Mouse (Mus musculus): ENCODE data around the gene Zpr1. TPM values are rescaled to one million over a fixed set of nuclear protein-coding genes. Genes with fewer than 3 reads are reported as not detected.
"Not testable (repeated sequence)": the region's sequence is repeated elsewhere in the genome, so short reads cannot be mapped to it uniquely, and the experiment has no call there.

The Zpr1 gene
- polyA plus RNA-seq, 1 experiment from 2014 or later: 63.2 TPM

GRCm38 (mm10) chr9:46316909-46317308 is 44.0 kb downstream of the Zpr1 start:
- no peak overlapping the region for H3K4me2 ChIP-seq (replicated peaks)
- H3K27me3 ChIP-seq: no peaks in the 10 kb centered on the region
- ATAC-seq (ENCODE audit: low FRiP score, low read depth): no peak
- WGBS: 67% methylated on average over 8 of the region's 8 CpGs
- H3K4me3 ChIP-seq: no peak overlapping the region
- H3K27ac ChIP-seq (replicated peaks): no peak overlapping the region
- no peak overlapping the region for H3K9ac ChIP-seq (replicated peaks)
- peaks cover 29% of the 10 kb centered on the region for H3K4me1 ChIP-seq
- 0 out of 2 replicates have a peak, but pooled peaks cover 7% of the 10 kb centered on the region for H3K9me3 ChIP-seq
- no peaks in the 10 kb centered on the region for H3K36me3 ChIP-seq

DNA sequence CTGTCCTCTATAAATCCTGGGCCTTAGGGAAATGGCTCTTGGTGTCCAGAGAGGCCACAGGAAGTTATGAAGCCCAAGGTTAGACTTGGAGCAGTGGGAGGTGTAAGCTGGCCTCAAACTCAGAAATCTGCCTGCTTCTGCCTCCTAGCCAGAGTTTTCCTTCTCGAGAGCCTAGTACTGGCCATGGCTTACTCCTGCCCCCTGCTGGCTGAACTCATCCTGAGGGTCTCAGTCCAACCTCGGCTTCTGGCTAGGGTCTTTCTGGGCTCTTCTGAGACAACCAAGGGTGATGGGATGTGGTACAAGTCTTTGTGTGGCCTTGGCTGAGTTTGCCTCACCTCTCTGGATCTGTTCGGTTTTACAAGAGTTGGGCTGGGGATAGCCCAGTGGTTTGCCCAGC is 45.1 kb downstream of the Zpr1 start:
- Histone ChIP-seq H3K9me3 (0 out of 2 replicates have a peak, but pooled peaks cover 7% of the 10 kb centered on the region), H3K36me3 (no peaks in the 10 kb centered on the region), H3K9ac (replicated peaks) (no peak overlapping the region), H3K27me3 (no peaks in the 10 kb centered on the region), H3K4me2 (replicated peaks) (no peak overlapping the region), H3K4me1 (peaks cover 33% of the 10 kb centered on the region), H3K27ac (replicated peaks) (no peak overlapping the region), H3K4me3 (no peak overlapping the region)
- no peak for ATAC-seq (ENCODE audit: low FRiP score, low read depth)
- 96% methylated on average over 3 of the region's 3 CpGs for WGBS

DNA sequence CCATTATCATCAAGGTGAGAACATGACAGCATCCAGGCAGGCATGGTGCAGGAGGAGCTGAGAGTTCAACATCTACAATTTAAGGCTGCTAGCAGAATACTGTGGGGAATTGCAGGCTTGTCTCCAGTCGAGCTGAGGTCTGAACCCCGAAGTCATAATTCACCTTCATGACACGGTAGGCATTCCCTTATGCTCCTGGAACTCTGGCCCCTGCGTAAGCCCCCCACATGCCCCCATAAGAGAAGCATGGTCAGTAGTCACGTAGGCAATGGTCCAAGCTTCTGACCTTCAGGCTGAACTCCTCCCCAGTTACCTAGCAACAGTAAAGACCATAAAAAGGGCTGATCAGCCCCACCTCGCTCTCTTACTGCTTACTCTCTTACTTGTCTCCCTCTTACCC is 47.0 kb downstream of the Zpr1 start, which contains the start of gene 4931429L15Rik:
TSS of gene 4931429L15Rik (minus strand) at position 101 of the 400 bp plus-strand sequence.
- not testable (repeated sequence) for H3K9me3 ChIP-seq; H3K27ac ChIP-seq (replicated peaks); H3K36me3 ChIP-seq; ATAC-seq (ENCODE audit: low FRiP score, low read depth); H3K4me2 ChIP-seq (replicated peaks); H3K9ac ChIP-seq (replicated peaks); H3K27me3 ChIP-seq; H3K4me3 ChIP-seq
- 88% methylated on average over 6 of the region's 6 CpGs for WGBS
- peaks cover 27% of the 10 kb centered on the region for H3K4me1 ChIP-seq

DNA sequence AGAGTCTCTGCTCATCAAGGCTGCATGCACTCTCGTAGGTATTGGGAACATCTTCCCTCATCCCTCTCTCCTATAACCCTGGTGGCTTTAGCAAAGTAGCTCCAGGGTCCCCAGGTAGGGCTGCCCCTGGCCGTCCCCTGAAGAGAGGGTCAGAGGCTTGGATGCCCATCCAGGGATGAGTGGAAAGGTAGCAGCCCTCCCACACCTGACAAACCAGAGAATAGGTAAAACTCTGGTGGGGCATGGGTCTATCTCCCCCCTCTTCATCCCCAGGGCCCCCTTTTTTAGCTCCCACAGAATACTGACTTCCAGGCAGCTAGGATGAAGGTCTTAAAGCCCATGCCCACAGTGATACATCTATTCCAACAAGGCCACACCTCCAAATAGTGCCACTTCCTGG is 47.6 kb downstream of the Zpr1 start:
- H3K4me2 ChIP-seq (replicated peaks): no peak overlapping the region
- H3K9me3 ChIP-seq: 0 out of 2 replicates have a peak, but pooled peaks cover 7% of the 10 kb centered on the region
- H3K9ac ChIP-seq (replicated peaks): no peak overlapping the region
- H3K36me3 ChIP-seq: no peaks in the 10 kb centered on the region
- peaks cover 21% of the 10 kb centered on the region for H3K4me1 ChIP-seq
- no peaks in the 10 kb centered on the region for H3K27me3 ChIP-seq
- no peak overlapping the region for H3K27ac ChIP-seq (replicated peaks)
- ATAC-seq (ENCODE audit: low FRiP score, low read depth): no peak
- H3K4me3 ChIP-seq: no peak overlapping the region
- WGBS: 86% methylated on average over 2 of the region's 2 CpGs

- H3K27me3 ChIP-seq: peaks cover 16% of the 10 kb centered on the region
- no peaks in the 10 kb centered on the region for H3K9me3 ChIP-seq
- H3K4me1 ChIP-seq: peaks cover 25% of the 10 kb centered on the region
- no peak overlapping the region for H3K4me2 ChIP-seq (replicated peaks)
- no peak overlapping the region for H3K4me3 ChIP-seq
- H3K27ac ChIP-seq (replicated peaks): no peak overlapping the region
- no peak for ATAC-seq (ENCODE audit: low FRiP score, low read depth)
- no peak overlapping the region for H3K9ac ChIP-seq (replicated peaks)
- no peaks in the 10 kb centered on the region for H3K36me3 ChIP-seq
- 91% methylated on average over 11 of the region's 11 CpGs for WGBS
Observed at GRCm38 (mm10) chr9:46326694-46327405, 54.0 kb downstream of the Zpr1 start.

DNA sequence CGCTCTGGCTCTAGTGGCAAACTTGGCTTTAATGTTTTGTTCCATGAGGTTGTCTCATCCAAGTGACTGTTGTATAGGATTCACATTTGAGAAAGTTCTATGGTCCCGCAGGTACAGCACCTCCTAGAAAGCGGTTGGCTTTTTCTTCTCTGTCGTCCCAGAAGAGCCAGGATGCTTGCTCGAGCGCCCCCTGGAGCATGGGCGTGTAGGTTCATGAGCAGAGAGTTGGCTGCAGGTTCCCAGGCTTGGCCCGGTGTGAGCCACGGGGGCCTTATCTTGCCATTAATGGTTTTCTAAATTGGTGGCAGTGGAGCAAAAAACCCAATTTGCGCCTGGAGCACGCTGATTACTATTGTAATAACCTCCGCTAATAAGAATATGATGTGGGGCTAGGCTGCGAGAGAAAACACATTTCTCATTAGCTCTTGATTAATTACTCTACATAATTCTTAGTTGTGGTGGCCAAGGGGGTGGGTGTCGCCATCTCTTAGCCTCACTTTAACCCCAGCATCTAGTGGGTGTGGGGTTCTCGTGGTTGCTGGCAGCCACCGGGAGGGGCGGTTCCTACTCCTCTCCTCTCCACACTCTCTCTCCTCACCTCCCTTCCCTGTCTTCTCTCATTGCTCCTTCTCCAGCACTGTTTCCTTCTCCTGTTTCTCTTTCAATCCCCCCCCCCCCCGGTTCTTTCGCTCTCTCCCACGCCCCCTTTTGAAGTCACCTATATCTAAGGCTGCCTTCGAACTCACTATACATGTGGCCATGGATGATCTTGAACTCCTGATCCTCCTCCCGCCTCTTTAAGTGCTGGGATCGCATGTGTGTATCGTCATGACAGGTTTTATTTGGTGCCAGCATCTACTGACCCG is 55.1 kb downstream of the Zpr1 start:
- Histone ChIP-seq H3K36me3 (no peaks in the 10 kb centered on the region), H3K9me3 (no peaks in the 10 kb centered on the region), H3K4me3 (no peak overlapping the region), H3K4me2 (replicated peaks) (peak overlapping the region; percentile 45), H3K27ac (replicated peaks) (peak overlapping the region; percentile 91), H3K9ac (replicated peaks) (peak overlapping the region; percentile 55; the same call in 1 of the 2 replicates), H3K4me1 (peaks cover 22% of the 10 kb centered on the region), H3K27me3 (peaks cover 22% of the 10 kb centered on the region)
- no peak for ATAC-seq (ENCODE audit: low FRiP score, low read depth)
- WGBS: 60% methylated on average over 25 of the region's 25 CpGs

DNA sequence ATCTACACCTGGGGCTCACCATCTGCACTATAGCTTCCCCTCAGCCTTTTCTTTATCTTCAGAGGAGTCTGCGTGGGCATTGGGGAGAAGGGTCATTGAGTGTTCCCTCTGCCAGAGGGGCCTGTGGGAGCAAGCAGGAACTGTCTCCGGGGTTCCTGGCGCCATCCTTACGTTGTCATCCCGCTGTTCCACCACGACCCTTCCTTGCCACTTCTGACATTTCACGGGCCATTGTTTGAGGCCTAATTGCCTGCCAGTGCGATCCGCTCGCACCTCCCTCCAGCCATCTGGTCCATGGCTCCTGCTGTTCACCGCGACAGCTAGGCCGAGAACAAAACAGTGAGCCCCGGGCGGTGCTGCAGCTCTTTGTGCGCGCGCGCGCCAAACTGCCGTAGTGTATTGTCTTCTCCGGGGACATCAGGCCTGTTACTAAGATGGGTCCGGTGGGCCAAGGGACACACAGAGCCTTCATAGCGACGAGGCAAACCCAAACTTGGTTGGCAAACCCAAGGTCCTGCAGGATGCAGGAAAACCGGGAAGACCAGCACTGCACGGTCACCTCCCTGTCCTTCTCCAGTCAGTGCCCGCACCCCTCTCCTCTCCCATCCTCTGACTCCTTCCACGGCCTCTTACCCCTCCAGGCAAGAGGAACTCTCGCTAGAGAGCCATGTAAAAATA is 55.8 kb downstream of the Zpr1 start:
- ATAC-seq (ENCODE audit: low FRiP score, low read depth): peak; percentile 84
- Histone ChIP-seq H3K27me3 (peaks cover 27% of the 10 kb centered on the region), H3K4me2 (replicated peaks) (peak overlapping the region; percentile 45), H3K9ac (replicated peaks) (peak overlapping the region; percentile 55), H3K27ac (replicated peaks) (peak overlapping the region; percentile 91), H3K36me3 (no peaks in the 10 kb centered on the region), H3K4me3 (peak overlapping the region; percentile 24), H3K9me3 (no peaks in the 10 kb centered on the region), H3K4me1 (peaks cover 22% of the 10 kb centered on the region)
- WGBS: 1% methylated on average over 30 of the region's 30 CpGs

DNA sequence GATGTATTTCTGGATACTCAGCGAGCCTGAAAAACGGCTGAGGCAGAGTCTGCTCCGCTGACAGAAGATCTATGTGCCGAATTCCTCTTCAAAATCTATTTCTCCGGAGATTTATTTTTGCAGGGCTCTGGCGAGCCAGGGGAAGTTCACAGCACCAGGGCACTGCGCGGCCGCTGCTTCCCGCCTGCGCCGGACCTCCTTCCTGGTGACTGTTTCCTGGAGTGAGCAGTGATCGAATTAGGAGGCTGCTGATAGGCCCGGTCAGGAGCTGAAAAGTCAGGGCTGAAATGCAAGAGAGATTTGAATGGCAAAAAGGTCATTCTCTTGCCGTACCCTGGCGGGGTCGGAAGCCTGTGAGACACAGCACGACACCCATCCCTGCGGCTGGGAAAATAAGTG is 56.4 kb downstream of the Zpr1 start:
- no peak for ATAC-seq (ENCODE audit: low FRiP score, low read depth)
- under 1% methylated on average over 19 of the region's 19 CpGs for WGBS
- Histone ChIP-seq H3K4me2 (replicated peaks) (peak overlapping the region; percentile 45), H3K4me3 (peak overlapping the region; percentile 24), H3K27ac (replicated peaks) (peak overlapping the region; percentile 91), H3K4me1 (peaks cover 22% of the 10 kb centered on the region), H3K9ac (replicated peaks) (peak overlapping the region; percentile 55), H3K36me3 (no peaks in the 10 kb centered on the region), H3K27me3 (peaks cover 31% of the 10 kb centered on the region), H3K9me3 (no peaks in the 10 kb centered on the region)

GRCm38 (mm10) chr9:46329801-46330585 is 57.1 kb downstream of the Zpr1 start:
- H3K27me3 ChIP-seq: peaks cover 38% of the 10 kb centered on the region
- no peak overlapping the region for H3K4me3 ChIP-seq
- no peak overlapping the region for H3K9ac ChIP-seq (replicated peaks)
- ATAC-seq (ENCODE audit: low FRiP score, low read depth): no peak
- H3K4me1 ChIP-seq: peaks cover 27% of the 10 kb centered on the region
- peak overlapping the region; percentile 45; the same call in 1 of the 2 replicates for H3K4me2 ChIP-seq (replicated peaks)
- no peaks in the 10 kb centered on the region for H3K9me3 ChIP-seq
- no peaks in the 10 kb centered on the region for H3K36me3 ChIP-seq
- 14% methylated on average over 24 of the region's 24 CpGs for WGBS
- peak overlapping the region; percentile 91; the same call in 1 of the 2 replicates for H3K27ac ChIP-seq (replicated peaks)

GRCm38 (mm10) chr9:46330586-46330895 is 57.7 kb downstream of the Zpr1 start:
- Histone ChIP-seq H3K9me3 (no peaks in the 10 kb centered on the region), H3K4me1 (peaks cover 27% of the 10 kb centered on the region), H3K36me3 (no peaks in the 10 kb centered on the region), H3K27me3 (peaks cover 44% of the 10 kb centered on the region), H3K4me3 (no peak overlapping the region), H3K4me2 (replicated peaks) (no peak overlapping the region), H3K27ac (replicated peaks) (no peak overlapping the region), H3K9ac (replicated peaks) (no peak overlapping the region)
- ATAC-seq (ENCODE audit: low FRiP score, low read depth): no peak
- 45% methylated on average over 6 of the region's 6 CpGs for WGBS

DNA sequence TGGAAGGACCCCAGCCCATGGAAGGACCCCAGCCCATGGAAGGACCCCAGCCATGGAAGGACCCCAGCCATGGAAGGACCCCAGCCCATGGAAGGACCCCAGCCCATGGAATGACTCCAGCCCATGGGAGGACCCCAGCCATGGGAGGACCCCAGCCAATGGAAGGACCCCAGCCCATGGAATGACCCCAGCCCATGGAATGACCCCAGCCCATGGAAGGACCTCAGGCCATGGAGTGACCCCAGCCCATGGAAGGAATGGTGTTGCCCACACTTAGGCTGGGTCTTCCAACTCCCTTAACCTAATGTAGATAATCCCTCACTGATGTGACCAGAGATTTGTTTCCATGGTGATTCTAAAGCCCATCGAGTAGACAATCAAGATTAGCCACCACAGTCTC is 58.4 kb downstream of the Zpr1 start:
- H3K4me2 ChIP-seq (replicated peaks): no peak overlapping the region
- no peak overlapping the region for H3K4me3 ChIP-seq
- H3K36me3 ChIP-seq: no peaks in the 10 kb centered on the region
- no peak for ATAC-seq (ENCODE audit: low FRiP score, low read depth)
- 52% methylated on average over 1 of the region's 1 CpGs for WGBS
- H3K27me3 ChIP-seq: peaks cover 51% of the 10 kb centered on the region
- H3K27ac ChIP-seq (replicated peaks): no peak overlapping the region
- H3K9ac ChIP-seq (replicated peaks): no peak overlapping the region
- no peaks in the 10 kb centered on the region for H3K9me3 ChIP-seq
- H3K4me1 ChIP-seq: peaks cover 27% of the 10 kb centered on the region

Measured in midbrain, embryonic 12.5 days (tissue).